Mouse (Mus musculus) CH12.LX (cell line): ENCODE results near the gene Cyp2c69.
A peak's percentile ranks its signal among the peaks of the same experiment; 100 is the strongest.

Experiments
- CTCF ChIP-seq, 2 experiments: IDR thresholded peaks in 1 of 2; conservative IDR thresholded peaks in 1 of 2; 2 replicates each; pipeline ENCODE4 v1.5.1; 2011 to 2012; ENCODE audit warnings: low read depth in 2 of 2, low read length in 2 of 2, improper control_type of control experiment in 1 of 2, inconsistent platforms in 1 of 2, mild to moderate bottlenecking in 1 of 2, moderate library complexity in 1 of 2
- ELF1 ChIP-seq: IDR thresholded peaks from 2 replicates; pipeline ENCODE4 v1.6.1; 2014; ENCODE audit warnings: low read depth, mild to moderate bottlenecking, inconsistent platforms, low read length, improper control_type of control experiment
- EP300 ChIP-seq: IDR thresholded peaks from 2 replicates; pipeline ENCODE4 v1.6.1; 2011; ENCODE audit warnings: low read length, improper control_type of control experiment
- HCFC1 ChIP-seq: IDR thresholded peaks from 2 replicates; pipeline ENCODE4 v1.6.1; 2012; ENCODE audit warnings: low read depth, mild to moderate bottlenecking, inconsistent platforms, low read length, improper control_type of control experiment
- JUND ChIP-seq: conservative IDR thresholded peaks from 2 replicates; pipeline ENCODE4 v1.6.1; 2011; ENCODE audit warnings: low read depth, low read length, improper control_type of control experiment
- MAX ChIP-seq: IDR thresholded peaks from 2 replicates; pipeline ENCODE4 v1.6.1; 2011; ENCODE audit warnings: low read length, improper control_type of control experiment
- MEF2A ChIP-seq: IDR thresholded peaks from 2 replicates; pipeline ENCODE4 v1.6.1; 2014; ENCODE audit warnings: low read depth, mild to moderate bottlenecking, inconsistent platforms, low read length, improper control_type of control experiment, borderline replicate concordance
- MYC ChIP-seq: IDR thresholded peaks from 2 replicates; pipeline ENCODE4 v1.6.1; 2011; ENCODE audit warnings: low read depth, mild to moderate bottlenecking, improper control_type of control experiment, low read length
- POLR2A ChIP-seq: IDR thresholded peaks from 2 replicates; pipeline ENCODE4 v1.6.1; 2011; ENCODE audit warnings: low read depth, mild to moderate bottlenecking, improper control_type of control experiment, low read length
- POLR2AphosphoS2 ChIP-seq: IDR thresholded peaks from 2 replicates; pipeline ENCODE4 v1.6.1; 2011; ENCODE audit warnings: low read depth, low read length, improper control_type of control experiment
- TCF12 ChIP-seq: IDR thresholded peaks from 2 replicates; pipeline ENCODE4 v1.6.1; 2014; ENCODE audit warnings: low read depth, mild to moderate bottlenecking, inconsistent platforms, low read length, improper control_type of control experiment

DNA sequence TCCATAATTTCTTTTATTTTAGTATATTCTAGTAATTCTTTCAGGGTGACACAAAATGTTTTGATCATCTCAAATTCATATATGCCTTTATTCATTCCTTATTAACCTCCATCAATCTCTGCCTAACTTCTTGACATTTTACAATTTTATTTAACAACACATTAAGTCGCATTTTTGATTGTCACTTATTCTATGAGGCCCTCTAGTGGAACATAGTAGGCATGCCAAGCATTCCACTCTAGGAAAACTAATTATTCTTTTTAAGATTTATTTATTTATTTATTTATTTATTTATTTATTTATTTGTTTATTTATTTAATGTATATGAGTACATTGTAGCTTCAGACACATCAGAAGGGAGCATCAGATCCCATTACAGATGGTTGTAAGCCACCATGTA, 43.4 kb upstream of the Cyp2c69 start:
- TF ChIP-seq MEF2A (no peak), MAX (no peak), CTCF (conservative IDR thresholded peaks at IDR 0.05 in 1 of 2, IDR thresholded peaks at IDR 0.05 in 1 of 2; ENCODE audit: low read depth in 2 of 2, low read length in 2 of 2) (peak in 1 of 2 experiments; percentile 45; a peak in 2 of 4 replicates), MYC (no peak), EP300 (no peak), TCF12 (no peak), JUND (no peak), POLR2A (no peak), POLR2AphosphoS2 (no peak), HCFC1 (no peak), ELF1 (no peak)
